Mouse (Mus musculus): Measurements from ENCODE around the gene Sp140. TPM values are rescaled to one million over a fixed set of nuclear protein-coding genes. Genes with fewer than 3 reads are reported as not detected.

The Sp140 gene
- total and polyA plus RNA-seq, 3 experiments = 2.5 to 3.1 (median 2.7) TPM

DNA sequence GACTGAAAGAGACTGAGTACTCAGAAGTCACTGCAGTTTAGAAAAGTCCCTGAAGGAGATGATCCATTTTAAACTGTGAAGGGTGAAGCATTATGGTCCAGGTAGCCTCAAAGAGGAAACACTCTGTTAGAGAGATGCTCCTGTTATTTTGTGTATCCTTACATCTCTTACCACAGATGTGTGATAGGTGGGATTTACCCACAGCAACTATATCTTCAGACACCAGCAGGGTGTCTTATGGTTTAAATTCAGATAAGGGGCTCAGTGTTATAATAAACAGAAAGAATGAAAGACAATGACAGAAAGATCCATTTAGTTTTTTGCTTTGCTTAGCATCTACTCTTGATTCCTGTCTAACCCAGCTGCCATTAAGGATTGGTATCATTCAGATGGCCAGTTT lies 64.1 kb downstream of the Sp140 start:
- Histone ChIP-seq H3K27me3 (ENCODE audit: control insufficient read depth, insufficient read depth, low read length) (no peaks in the 10 kb centered on the region), H3K9ac (ENCODE audit: low read depth, low read length) (no peak overlapping the region), H3K4me3 (no peak overlapping the region), H3K27ac (no peak overlapping the region), H3K4me1 (ENCODE audit: control insufficient read depth, insufficient read depth, low read length) (no peaks in the 10 kb centered on the region), H3K79me2 (replicated peaks; ENCODE audit: control insufficient read depth, insufficient read depth, low read length) (no peaks in the 10 kb centered on the region), H3K36me3 (ENCODE audit: control insufficient read depth, insufficient read depth, low read length) (peaks cover 7% of the 10 kb centered on the region)
- TF ChIP-seq CTCF (IDR thresholded peaks at IDR 0.05) = no peak
- no peak for TF ChIP-seq POLR2A (IDR thresholded peaks at IDR 0.05; ENCODE audit: insufficient read depth, low read depth, low read length)
- TF ChIP-seq EP300 (IDR thresholded peaks at IDR 0.05; ENCODE audit: insufficient read depth, low read depth, low read length) = no peak
- no peak for DNase-seq
- intact Hi-C loops (cut with DNase I) = no loop called here

DNA sequence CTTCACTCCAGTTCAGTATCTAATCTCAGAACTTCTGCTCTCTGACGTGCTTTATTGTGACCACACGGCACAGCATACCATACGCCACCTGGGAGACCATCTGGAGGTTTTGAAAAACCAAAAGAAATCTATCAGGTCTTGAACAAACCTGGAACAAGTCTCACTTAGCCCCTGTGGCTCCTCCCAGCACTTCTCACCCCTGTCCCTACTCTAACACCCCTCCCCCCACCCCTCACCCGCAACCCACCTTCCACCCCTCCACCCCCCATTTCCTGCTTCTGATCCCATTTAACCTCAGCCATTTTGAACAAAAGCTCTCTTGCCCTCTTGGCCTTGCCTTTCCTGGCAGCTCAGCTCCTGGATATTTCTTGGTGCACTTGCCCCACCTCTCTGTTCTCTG lies 80.0 kb downstream of the Sp140 start:
- TF ChIP-seq POLR2A (IDR thresholded peaks at IDR 0.05; ENCODE audit: insufficient read depth, low read depth, low read length) = no peak
- TF ChIP-seq EP300 (IDR thresholded peaks at IDR 0.05; ENCODE audit: insufficient read depth, low read depth, low read length) = no peak
- no peak for TF ChIP-seq CTCF (IDR thresholded peaks at IDR 0.05)
- intact Hi-C loops (cut with DNase I) = no loop called here
- H3K4me3 ChIP-seq = no peak overlapping the region
- WGBS = 50% methylated on average over 4 of the region's 4 CpGs
- H3K27me3 ChIP-seq (ENCODE audit: control insufficient read depth, insufficient read depth, low read length) = no peaks in the 10 kb centered on the region
- H3K27ac ChIP-seq = no peak overlapping the region
- H3K9ac ChIP-seq (ENCODE audit: low read depth, low read length) = no peak overlapping the region
- H3K36me3 ChIP-seq (ENCODE audit: control insufficient read depth, insufficient read depth, low read length) = no peaks in the 10 kb centered on the region; the same call in 1 of the 2 replicates
- no peaks in the 10 kb centered on the region for H3K79me2 ChIP-seq (replicated peaks; ENCODE audit: control insufficient read depth, insufficient read depth, low read length)
- no peaks in the 10 kb centered on the region for H3K4me1 ChIP-seq (ENCODE audit: control insufficient read depth, insufficient read depth, low read length)
- DNase-seq = no peak

DNA sequence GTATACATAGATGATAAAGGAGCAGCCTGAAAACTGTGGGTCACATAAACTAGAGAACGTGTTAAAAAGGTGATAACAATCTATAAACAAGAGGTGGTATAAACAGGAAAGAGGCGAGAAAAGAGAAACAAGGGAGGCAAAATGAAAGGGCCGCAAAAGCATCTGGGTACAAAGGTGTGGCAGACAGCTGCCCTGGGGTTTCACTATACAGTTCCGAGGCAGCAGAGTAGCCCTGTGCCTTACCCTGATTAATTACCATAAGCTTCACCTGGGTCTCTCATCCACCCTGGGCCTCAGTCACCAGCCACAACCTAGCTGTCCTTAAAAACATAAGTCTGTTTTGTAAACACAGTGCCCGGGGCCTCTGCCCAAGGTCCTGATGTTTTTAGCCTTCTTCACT lies 86.5 kb downstream of the Sp140 start:
- intact Hi-C loops (cut with DNase I) = no loop called here
- H3K27ac ChIP-seq = no peak overlapping the region
- TF ChIP-seq EP300 (IDR thresholded peaks at IDR 0.05; ENCODE audit: insufficient read depth, low read depth, low read length) (no peak), POLR2A (IDR thresholded peaks at IDR 0.05; ENCODE audit: insufficient read depth, low read depth, low read length) (no peak), CTCF (IDR thresholded peaks at IDR 0.05) (no peak)
- no peaks in the 10 kb centered on the region for H3K4me1 ChIP-seq (ENCODE audit: control insufficient read depth, insufficient read depth, low read length)
- H3K4me3 ChIP-seq = no peak overlapping the region
- no peaks in the 10 kb centered on the region; the same call in 1 of the 2 replicates for H3K36me3 ChIP-seq (ENCODE audit: control insufficient read depth, insufficient read depth, low read length)
- no peak for DNase-seq
- no peak overlapping the region for H3K9ac ChIP-seq (ENCODE audit: low read depth, low read length)
- H3K27me3 ChIP-seq (ENCODE audit: control insufficient read depth, insufficient read depth, low read length) = no peaks in the 10 kb centered on the region
- H3K79me2 ChIP-seq (replicated peaks; ENCODE audit: control insufficient read depth, insufficient read depth, low read length) = no peaks in the 10 kb centered on the region
- 71% methylated on average over 5 of the region's 5 CpGs for WGBS

DNA sequence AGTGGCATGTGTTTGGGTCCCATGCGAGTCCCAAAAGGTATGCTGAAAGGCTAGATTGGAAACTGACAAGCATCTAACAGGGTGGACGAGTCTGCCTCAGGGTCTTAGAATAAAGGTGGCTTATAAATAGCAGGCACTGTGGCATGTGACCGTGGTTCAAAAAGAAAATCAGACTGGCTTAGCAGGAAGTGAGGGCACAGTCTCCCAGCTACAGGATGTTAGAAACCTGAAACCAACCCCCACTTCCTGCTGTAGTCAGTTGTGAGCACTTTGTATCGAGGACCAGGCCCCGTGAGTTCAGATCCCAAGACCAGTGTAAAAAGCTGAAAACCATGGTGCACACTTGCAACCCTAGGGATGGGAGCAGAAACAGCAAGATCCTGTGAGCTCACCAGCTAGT lies 87.2 kb downstream of the Sp140 start:
- intact Hi-C loops (cut with DNase I) = no loop called here
- H3K9ac ChIP-seq (ENCODE audit: low read depth, low read length) = no peak overlapping the region
- no peaks in the 10 kb centered on the region for H3K27me3 ChIP-seq (ENCODE audit: control insufficient read depth, insufficient read depth, low read length)
- H3K4me1 ChIP-seq (ENCODE audit: control insufficient read depth, insufficient read depth, low read length) = peaks cover 2% of the 10 kb centered on the region
- peaks cover 3% of the 10 kb centered on the region; the same call in 1 of the 2 replicates for H3K36me3 ChIP-seq (ENCODE audit: control insufficient read depth, insufficient read depth, low read length)
- peak in 1 of 2 experiments; percentile 13 for DNase-seq
- H3K4me3 ChIP-seq = no peak overlapping the region
- no peaks in the 10 kb centered on the region for H3K79me2 ChIP-seq (replicated peaks; ENCODE audit: control insufficient read depth, insufficient read depth, low read length)
- TF ChIP-seq CTCF (IDR thresholded peaks at IDR 0.05) = no peak
- no peak for TF ChIP-seq EP300 (IDR thresholded peaks at IDR 0.05; ENCODE audit: insufficient read depth, low read depth, low read length)
- no peak for TF ChIP-seq POLR2A (IDR thresholded peaks at IDR 0.05; ENCODE audit: insufficient read depth, low read depth, low read length)
- no peak overlapping the region for H3K27ac ChIP-seq
- 45% methylated on average over 5 of the region's 5 CpGs for WGBS

DNA sequence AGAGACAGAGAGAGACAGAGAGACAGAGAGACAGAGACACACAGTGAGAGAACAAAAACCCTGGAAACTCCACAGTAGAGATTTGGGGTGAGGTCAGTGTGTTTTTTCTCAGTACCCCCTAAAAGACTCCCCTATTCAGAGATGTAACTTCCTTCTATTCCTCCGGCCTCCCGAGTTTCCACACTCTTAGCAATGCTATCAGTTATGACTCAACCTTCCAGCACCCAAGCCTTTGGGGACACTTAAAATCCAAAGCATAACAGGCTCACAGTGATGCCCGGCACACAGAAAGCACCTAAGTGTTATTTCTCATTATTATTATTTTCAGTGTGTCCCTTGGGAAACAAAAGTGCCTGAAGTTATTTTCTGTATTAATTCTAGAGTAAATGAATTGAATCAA lies 90.4 kb downstream of the Sp140 start:
- WGBS = 64% methylated on average over 3 of the region's 3 CpGs

DNA sequence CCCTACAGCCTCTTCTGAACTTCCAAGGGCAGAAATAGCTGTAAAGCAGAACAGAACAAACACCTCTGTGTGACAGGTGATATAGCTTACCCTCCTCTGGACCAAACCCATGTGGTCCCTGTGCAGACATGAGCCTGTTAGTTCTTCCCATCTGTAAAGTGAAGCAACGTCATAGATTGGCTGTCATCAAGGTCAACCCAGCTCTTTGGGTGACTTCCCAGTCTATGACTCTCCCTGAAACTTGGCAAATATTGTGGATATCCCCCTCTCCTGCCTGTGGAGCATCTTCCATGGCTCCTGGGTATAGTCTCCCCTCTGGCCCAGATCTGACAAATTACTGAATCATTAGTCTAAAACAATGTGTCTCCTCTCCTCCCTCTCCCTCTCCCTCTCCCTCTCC lies 92.1 kb downstream of the Sp140 start:
- H3K9ac ChIP-seq (ENCODE audit: low read depth, low read length) = no peak overlapping the region
- intact Hi-C loops (cut with DNase I) = no loop called here
- no peak overlapping the region for H3K27ac ChIP-seq
- H3K36me3 ChIP-seq (ENCODE audit: control insufficient read depth, insufficient read depth, low read length) = peaks cover 9% of the 10 kb centered on the region
- H3K4me3 ChIP-seq = no peak overlapping the region
- H3K27me3 ChIP-seq (ENCODE audit: control insufficient read depth, insufficient read depth, low read length) = no peaks in the 10 kb centered on the region
- peaks cover 2% of the 10 kb centered on the region for H3K4me1 ChIP-seq (ENCODE audit: control insufficient read depth, insufficient read depth, low read length)
- no peak for TF ChIP-seq CTCF (IDR thresholded peaks at IDR 0.05)
- TF ChIP-seq EP300 (IDR thresholded peaks at IDR 0.05; ENCODE audit: insufficient read depth, low read depth, low read length) = no peak
- TF ChIP-seq POLR2A (IDR thresholded peaks at IDR 0.05; ENCODE audit: insufficient read depth, low read depth, low read length) = no peak
- no peak for DNase-seq
- WGBS = 50% methylated on average over 1 of the region's 1 CpGs
- no peaks in the 10 kb centered on the region for H3K79me2 ChIP-seq (replicated peaks; ENCODE audit: control insufficient read depth, insufficient read depth, low read length)

More for the DNA sequence above, 90.4 kb downstream of the Sp140 start:
- DNase-seq = no peak
- Histone ChIP-seq H3K36me3 (ENCODE audit: control insufficient read depth, insufficient read depth, low read length) (peaks cover 6% of the 10 kb centered on the region), H3K27me3 (ENCODE audit: control insufficient read depth, insufficient read depth, low read length) (no peaks in the 10 kb centered on the region), H3K4me1 (ENCODE audit: control insufficient read depth, insufficient read depth, low read length) (peaks cover 2% of the 10 kb centered on the region), H3K27ac (no peak overlapping the region), H3K9ac (ENCODE audit: low read depth, low read length) (no peak overlapping the region), H3K4me3 (no peak overlapping the region), H3K79me2 (replicated peaks; ENCODE audit: control insufficient read depth, insufficient read depth, low read length) (no peaks in the 10 kb centered on the region)
- TF ChIP-seq EP300 (IDR thresholded peaks at IDR 0.05; ENCODE audit: insufficient read depth, low read depth, low read length) (no peak), POLR2A (IDR thresholded peaks at IDR 0.05; ENCODE audit: insufficient read depth, low read depth, low read length) (no peak), CTCF (IDR thresholded peaks at IDR 0.05) (no peak)
- intact Hi-C loops (cut with DNase I) = no loop called here

All from heart, adult 2 months (tissue).